Mouse (Mus musculus): Measurements from ENCODE around the gene Mup14.
"Not testable (repeated sequence)": the region's sequence is repeated elsewhere in the genome, so short reads cannot be mapped to it uniquely, and the experiment has no call there.

GRCm38 (mm10) chr4:61338108-61338507 is 34.3 kb upstream of the Mup14 start:
- TF ChIP-seq CTCF, POLR2A (IDR thresholded peaks at IDR 0.05; ENCODE audit: extremely low read depth, insufficient read depth, low read length): not testable (repeated sequence)

All from cortical plate, adult 2 months (tissue).